Mouse (Mus musculus) CH12.LX (cell line): ENCODE measurements around the gene Col4a1. TPM values are rescaled to one million over a fixed set of nuclear protein-coding genes. Genes with fewer than 3 reads are reported as not detected.

Source experiments
- DNase-seq: peaks from one replicate; pipeline ENCODE4 v3.0.0-alpha.2; 2013; ENCODE audit errors: extremely low read depth
- H3K27ac ChIP-seq: 2 replicates; pipeline ENCODE4 v1.5.1; 2012; ENCODE audit warnings: low read depth, mild to moderate bottlenecking, control low read depth, moderate library complexity; ENCODE audit not compliant: insufficient read depth
- H3K27me3 ChIP-seq: replicated peaks from 2 replicates; pipeline ENCODE3; 2012; ENCODE audit warnings: inconsistent platforms
- H3K36me3 ChIP-seq, 2 experiments: replicated peaks in 1 of 2; 2 replicates each; pipeline versions ENCODE3 to v1.6.1; 2012; ENCODE audit warnings: inconsistent platforms in 1 of 2, low read length in 1 of 2, mild to moderate bottlenecking in 1 of 2, mixed read lengths in 1 of 2, moderate library complexity in 1 of 2; ENCODE audit not compliant: control insufficient read depth in 1 of 2, insufficient read depth in 1 of 2
- H3K4me1 ChIP-seq, 2 experiments: 2 replicates each; pipeline ENCODE4 v1.6.1; 2012; ENCODE audit warnings: inconsistent platforms in 1 of 2, moderate library complexity in 1 of 2; ENCODE audit not compliant: insufficient read depth in 2 of 2, control insufficient read depth in 1 of 2
- H3K4me2 ChIP-seq: 2 replicates; pipeline ENCODE4 v1.6.1; 2012; ENCODE audit warnings: low read depth, mild to moderate bottlenecking, control low read depth; ENCODE audit not compliant: poor library complexity, insufficient read depth, severe bottlenecking
- H3K4me3 ChIP-seq, 3 experiments: fragments of 150-350 bp in 1 of 3; sonication (generic) in 1 of 3; replicated peaks in 1 of 3; 2 replicates each; pipeline versions ENCODE3 to v1.5.1; 2011 to 2012; ENCODE audit warnings: low read depth in 2 of 3, low read length in 2 of 3, mild to moderate bottlenecking in 2 of 3, moderate library complexity in 2 of 3, control low read depth in 1 of 3, improper control_type of control experiment in 1 of 3, inconsistent platforms in 1 of 3, mixed read lengths in 1 of 3; ENCODE audit not compliant: poor library complexity in 1 of 3
- H3K79me2 ChIP-seq: replicated peaks from 2 replicates; pipeline ENCODE4 v1.6.1; 2012; ENCODE audit warnings: mild to moderate bottlenecking, moderate library complexity; ENCODE audit not compliant: control insufficient read depth, poor library complexity, insufficient read depth, severe bottlenecking; ENCODE audit errors: extremely low read depth
- H3K9ac ChIP-seq: 2 replicates; pipeline ENCODE4 v1.6.1; 2012; ENCODE audit warnings: low read depth, mild to moderate bottlenecking, control low read depth, moderate library complexity; ENCODE audit not compliant: insufficient read depth
- H3K9me3 ChIP-seq: replicated peaks from 2 replicates; pipeline ENCODE3; 2012; ENCODE audit warnings: low read length, inconsistent platforms, mixed read lengths
- CHD1 ChIP-seq: IDR thresholded peaks from 2 replicates; pipeline ENCODE4 v1.6.1; 2012; ENCODE audit warnings: low read depth, low read length, improper control_type of control experiment, inconsistent platforms
- CTCF ChIP-seq, 2 experiments: IDR thresholded peaks in 1 of 2; conservative IDR thresholded peaks in 1 of 2; 2 replicates each; pipeline ENCODE4 v1.5.1; 2011 to 2012; ENCODE audit warnings: low read depth in 2 of 2, low read length in 2 of 2, improper control_type of control experiment in 1 of 2, inconsistent platforms in 1 of 2, mild to moderate bottlenecking in 1 of 2, moderate library complexity in 1 of 2
- E2F4 ChIP-seq: IDR thresholded peaks from 2 replicates; pipeline ENCODE4 v1.6.1; 2011; ENCODE audit warnings: low read depth, low read length, improper control_type of control experiment; ENCODE audit not compliant: insufficient replicate concordance
- EP300 ChIP-seq: IDR thresholded peaks from 2 replicates; pipeline ENCODE4 v1.6.1; 2011; ENCODE audit warnings: low read length, improper control_type of control experiment
- ETS1 ChIP-seq: conservative IDR thresholded peaks from 2 replicates; pipeline ENCODE4 v1.6.1; 2012; ENCODE audit warnings: low read depth, mild to moderate bottlenecking, inconsistent platforms, low read length, improper control_type of control experiment, moderate library complexity
- IRF4 ChIP-seq: IDR thresholded peaks from 2 replicates; pipeline ENCODE4 v1.6.1; 2014; ENCODE audit warnings: low read depth, mild to moderate bottlenecking, inconsistent platforms, low read length, improper control_type of control experiment
- JUND ChIP-seq: conservative IDR thresholded peaks from 2 replicates; pipeline ENCODE4 v1.6.1; 2011; ENCODE audit warnings: low read depth, low read length, improper control_type of control experiment
- MAFK ChIP-seq: IDR thresholded peaks from 2 replicates; pipeline ENCODE4 v1.6.1; 2011; ENCODE audit warnings: low read length, improper control_type of control experiment; ENCODE audit not compliant: insufficient replicate concordance
- MAZ ChIP-seq: IDR thresholded peaks from 2 replicates; pipeline ENCODE4 v1.6.1; 2012; ENCODE audit warnings: low read depth, mild to moderate bottlenecking, inconsistent platforms, low read length, improper control_type of control experiment, moderate library complexity
- MXI1 ChIP-seq: IDR thresholded peaks from 2 replicates; pipeline ENCODE4 v1.6.1; 2011; ENCODE audit warnings: mild to moderate bottlenecking, low read depth, low read length, improper control_type of control experiment
- MYC ChIP-seq: IDR thresholded peaks from 2 replicates; pipeline ENCODE4 v1.6.1; 2011; ENCODE audit warnings: low read depth, mild to moderate bottlenecking, improper control_type of control experiment, low read length
- NRF1 ChIP-seq: IDR thresholded peaks from 2 replicates; pipeline ENCODE4 v1.6.1; 2014; ENCODE audit warnings: low read depth, mild to moderate bottlenecking, inconsistent platforms, low read length, improper control_type of control experiment, moderate library complexity
- PAX5 ChIP-seq: IDR thresholded peaks from 2 replicates; pipeline ENCODE4 v1.6.1; 2012; ENCODE audit warnings: low read length, inconsistent platforms, mixed read lengths
- POLR2A ChIP-seq: IDR thresholded peaks from 2 replicates; pipeline ENCODE4 v1.6.1; 2011; ENCODE audit warnings: low read depth, mild to moderate bottlenecking, improper control_type of control experiment, low read length
- RAD21 ChIP-seq: IDR thresholded peaks from 2 replicates; pipeline ENCODE4 v1.6.1; 2011; ENCODE audit warnings: low read depth, mild to moderate bottlenecking, low read length, improper control_type of control experiment, moderate library complexity
- RCOR1 ChIP-seq: conservative IDR thresholded peaks from 2 replicates; pipeline ENCODE4 v1.6.1; 2012; ENCODE audit warnings: low read depth, mild to moderate bottlenecking, inconsistent platforms, low read length, improper control_type of control experiment
- SIN3A ChIP-seq: IDR thresholded peaks from 2 replicates; pipeline ENCODE4 v1.6.1; 2012; ENCODE audit warnings: low read length, improper control_type of control experiment, inconsistent platforms
- UBTF ChIP-seq: IDR thresholded peaks from 2 replicates; pipeline ENCODE4 v1.6.1; 2012; ENCODE audit warnings: low read depth, mild to moderate bottlenecking, inconsistent platforms, low read length, improper control_type of control experiment, moderate library complexity
- USF1 ChIP-seq: IDR thresholded peaks from 2 replicates; pipeline ENCODE4 v1.6.1; 2014; ENCODE audit warnings: low read depth, mild to moderate bottlenecking, inconsistent platforms, low read length, improper control_type of control experiment
- USF2 ChIP-seq: conservative IDR thresholded peaks from 2 replicates; pipeline ENCODE4 v1.6.1; 2011; ENCODE audit warnings: low read depth, low read length, improper control_type of control experiment
- ZKSCAN1 ChIP-seq: IDR thresholded peaks from 2 replicates; pipeline ENCODE4 v1.6.1; 2012; ENCODE audit warnings: low read depth, inconsistent platforms, low read length, improper control_type of control experiment, borderline replicate concordance
- ZMIZ1 ChIP-seq: IDR thresholded peaks from 2 replicates; pipeline ENCODE4 v1.6.1; 2012; ENCODE audit warnings: low read depth, mild to moderate bottlenecking, inconsistent platforms, low read length, improper control_type of control experiment
- dilution Hi-C: fragments of 300-500 bp; cut with MboI; formaldehyde crosslinking; loops from 2 replicates; pipeline ENCODE4 v1.14.3; 2020; ENCODE audit warnings: low sequenced_read_pairs; ENCODE audit not compliant: extremely low pct_unique_long_range_greater_than_20kb, extremely low pct_ligation_motif_present
- in situ Hi-C: fragments of 300-500 bp; cut with MboI; formaldehyde crosslinking; loops from 3 replicates; pipeline ENCODE4 v1.14.3; 2019; ENCODE audit warnings: low sequenced_read_pairs, low pct_ligation_motif_present, low pct_unique_long_range_greater_than_20kb, mixed read lengths
- polyA plus RNA-seq: library from polyadenylated mRNA; unstranded; fragments of >175 nt; gene quantifications from 2 replicates; pipeline ENCODE4 v1.2.1, GENCODE M21; 2012; ENCODE audit warnings: low read depth; ENCODE audit not compliant: insufficient read length
- total RNA-seq, 2 experiments: library from RNA; depleted of rRNA; stranded (reverse); fragments of 300-350 nt in 1 of 2; fragments of >200 nt in 1 of 2; gene quantifications; 2 replicates each; pipeline ENCODE4 v1.2.3; 2012 to 2014

The Col4a1 gene
- total and polyA plus RNA-seq, 3 experiments: 0.04 to 0.27 (median 0.13) TPM

- no peaks in the 10 kb centered on the region for H3K36me3 ChIP-seq
- TF ChIP-seq EP300: no peak
- TF ChIP-seq, all 38 proteins: peak for 0
- in situ Hi-C loops (no loop called here), dilution Hi-C loops (no loop called here)
- Histone ChIP-seq H3K9me3 (peaks cover 2% of the 10 kb centered on the region), H3K4me1 (peaks cover 0 to 25% of the 10 kb centered on the region in 2 experiments; a peak in 3 of 4 replicates), H3K4me2 (no peak overlapping the region), H3K27ac (no peak overlapping the region), H3K79me2 (no peaks in the 10 kb centered on the region), H3K9ac (no peak overlapping the region), H3K4me3 (no peak overlapping the region), H3K27me3 (peaks cover 7% of the 10 kb centered on the region)
- no peak for DNase-seq
Observed at GRCm38 (mm10) chr8:11359846-11360245, 47.2 kb upstream of the Col4a1 start.

- no peak overlapping the region for H3K4me2 ChIP-seq
- peaks cover 4% of the 10 kb centered on the region for H3K27me3 ChIP-seq
- no peak overlapping the region for H3K4me3 ChIP-seq
- dilution Hi-C loops (no loop called here), in situ Hi-C loops (no loop called here)
- H3K4me1 ChIP-seq: peaks cover 0 to 25% of the 10 kb centered on the region in 2 experiments; a peak in 3 of 4 replicates
- H3K9ac ChIP-seq: no peak overlapping the region
- peaks cover 2% of the 10 kb centered on the region for H3K9me3 ChIP-seq
- no peak for DNase-seq
- H3K27ac ChIP-seq: no peak overlapping the region
- no peaks in the 10 kb centered on the region for H3K79me2 ChIP-seq
- no peak for TF ChIP-seq POLR2A
- TF ChIP-seq ZMIZ1: no peak
- TF ChIP-seq RAD21: no peak
- no peak for TF ChIP-seq MAZ
- no peak for TF ChIP-seq E2F4
- TF ChIP-seq IRF4: no peak
- TF ChIP-seq JUND: no peak
- TF ChIP-seq CTCF (conservative IDR thresholded peaks at IDR 0.05 in 1 of 2, IDR thresholded peaks at IDR 0.05 in 1 of 2; ENCODE audit: low read depth in 2 of 2, low read length in 2 of 2): no peak
- TF ChIP-seq MAFK: no peak
- TF ChIP-seq CHD1: no peak
- TF ChIP-seq RCOR1: no peak
- H3K36me3 ChIP-seq: no peaks in the 10 kb centered on the region
Observed at GRCm38 (mm10) chr8:11357921-11358436, 45.4 kb upstream of the Col4a1 start.

GRCm38 (mm10) chr8:11356776-11357175, 44.1 kb upstream of the Col4a1 start:
- dilution Hi-C loops: no loop called here

More at GRCm38 (mm10) chr8:11356776-11357175, 44.1 kb upstream of the Col4a1 start:
- no peak overlapping the region for H3K4me2 ChIP-seq
- H3K27ac ChIP-seq: no peak overlapping the region
- H3K4me3 ChIP-seq: no peak overlapping the region
- H3K36me3 ChIP-seq: no peaks in the 10 kb centered on the region
- no peak for DNase-seq
- peaks cover 0 to 20% of the 10 kb centered on the region in 2 experiments; a peak in 3 of 4 replicates for H3K4me1 ChIP-seq
- peaks cover 4% of the 10 kb centered on the region for H3K27me3 ChIP-seq
- H3K9ac ChIP-seq: no peak overlapping the region
- TF ChIP-seq CTCF (conservative IDR thresholded peaks at IDR 0.05 in 1 of 2, IDR thresholded peaks at IDR 0.05 in 1 of 2; ENCODE audit: low read depth in 2 of 2, low read length in 2 of 2): no peak
- no peak for TF ChIP-seq IRF4
- TF ChIP-seq POLR2A: no peak
- TF ChIP-seq NRF1: no peak
- no peak for TF ChIP-seq USF1
- TF ChIP-seq ZKSCAN1: no peak
- TF ChIP-seq SIN3A: no peak
- no peak for TF ChIP-seq MXI1
- no peak for TF ChIP-seq UBTF
- no peak for TF ChIP-seq USF2
- no peak for TF ChIP-seq MYC
- TF ChIP-seq PAX5: no peak
- no peak for TF ChIP-seq ETS1
- peaks cover 2% of the 10 kb centered on the region for H3K9me3 ChIP-seq
- in situ Hi-C loops: no loop called here
- no peaks in the 10 kb centered on the region for H3K79me2 ChIP-seq
